Mouse (Mus musculus) intestine, embryonic 15.5 days (tissue): Measurements from ENCODE around the gene Klc4. TPM values are rescaled to one million over a fixed set of nuclear protein-coding genes. Genes with fewer than 3 reads are reported as not detected.

ENCODE experiments used
- ATAC-seq: fragments of 200-750 bp; cut with Nextera tagmentation; 2 replicates; pipeline ENCODE4 v1.8.0; 2017; ENCODE audit warnings: moderate TSS enrichment, moderate library complexity
- H3K27ac ChIP-seq: fragments of 300-500 bp; sonication (generic); 2 replicates; pipeline ENCODE4 v1.5.1; 2015; ENCODE audit warnings: mild to moderate bottlenecking, inconsistent platforms
- H3K27me3 ChIP-seq: fragments of 300-500 bp; sonication (generic); replicated peaks from 2 replicates; pipeline ENCODE4 v1.6.1; 2015; ENCODE audit warnings: inconsistent platforms
- H3K36me3 ChIP-seq: fragments of 300-500 bp; sonication (generic); 2 replicates; pipeline ENCODE4 v1.6.1; 2015; ENCODE audit warnings: inconsistent platforms
- H3K4me1 ChIP-seq: fragments of 300-500 bp; sonication (generic); replicated peaks from 2 replicates; pipeline ENCODE4 v1.6.1; 2015; ENCODE audit warnings: inconsistent platforms
- H3K4me2 ChIP-seq: fragments of 300-500 bp; sonication (generic); replicated peaks from 2 replicates; pipeline ENCODE4 v1.6.1; 2015; ENCODE audit warnings: mild to moderate bottlenecking, inconsistent platforms
- H3K4me3 ChIP-seq: fragments of 300-500 bp; sonication (generic); replicated peaks from 2 replicates; pipeline ENCODE4 v1.5.1; 2015; ENCODE audit warnings: inconsistent platforms
- H3K9ac ChIP-seq: fragments of 300-500 bp; sonication (generic); 2 replicates; pipeline ENCODE4 v1.6.1; 2015; ENCODE audit warnings: inconsistent platforms
- H3K9me3 ChIP-seq: fragments of 300-500 bp; sonication (generic); 2 replicates; pipeline ENCODE4 v1.6.1; 2016; ENCODE audit warnings: inconsistent platforms
- WGBS: fragments of 180-500 bp; shearing (Covaris S2); methylation state at CpG from one replicate; pipeline ENCODE4 v1.1.7; 2015; 5-methylcytosine and 5-hydroxymethylcytosine counted together
- polyA plus RNA-seq: library from polyadenylated mRNA; unstranded; fragments of >200 nt; fragmentation: Nextera tagmentation; extraction: Ambion mirVana; gene quantifications from 2 replicates; pipeline ENCODE4 v1.2.1, GENCODE M21; 2015

The Klc4 gene
- polyA plus RNA-seq, 1 experiment from 2014 or later, result 64.6 TPM

- peaks cover 36% of the 10 kb centered on the region for H3K4me1 ChIP-seq
- H3K36me3 ChIP-seq, result peaks cover 32% of the 10 kb centered on the region
- no peaks in the 10 kb centered on the region for H3K27me3 ChIP-seq
- H3K9me3 ChIP-seq, result no peaks in the 10 kb centered on the region
- no peak for ATAC-seq
- H3K4me3 ChIP-seq, result peak within 1 kb of the TSS; percentile 89
- H3K4me2 ChIP-seq, result peak within 1 kb of the TSS; percentile 71
- WGBS, result 82% methylated on average over 8 of the region's 9 CpGs
- no peak within 1 kb of the TSS; the same call in 1 of the 2 replicates for H3K27ac ChIP-seq
- peak within 1 kb of the TSS; percentile 76 for H3K9ac ChIP-seq
Measured at GRCm38 (mm10) chr17:46678416-46678815, 32.6 kb upstream of the Klc4 start, which contains the start of gene Mea1. Gene Mea1 (plus strand): TSS chr17:46678793.

DNA sequence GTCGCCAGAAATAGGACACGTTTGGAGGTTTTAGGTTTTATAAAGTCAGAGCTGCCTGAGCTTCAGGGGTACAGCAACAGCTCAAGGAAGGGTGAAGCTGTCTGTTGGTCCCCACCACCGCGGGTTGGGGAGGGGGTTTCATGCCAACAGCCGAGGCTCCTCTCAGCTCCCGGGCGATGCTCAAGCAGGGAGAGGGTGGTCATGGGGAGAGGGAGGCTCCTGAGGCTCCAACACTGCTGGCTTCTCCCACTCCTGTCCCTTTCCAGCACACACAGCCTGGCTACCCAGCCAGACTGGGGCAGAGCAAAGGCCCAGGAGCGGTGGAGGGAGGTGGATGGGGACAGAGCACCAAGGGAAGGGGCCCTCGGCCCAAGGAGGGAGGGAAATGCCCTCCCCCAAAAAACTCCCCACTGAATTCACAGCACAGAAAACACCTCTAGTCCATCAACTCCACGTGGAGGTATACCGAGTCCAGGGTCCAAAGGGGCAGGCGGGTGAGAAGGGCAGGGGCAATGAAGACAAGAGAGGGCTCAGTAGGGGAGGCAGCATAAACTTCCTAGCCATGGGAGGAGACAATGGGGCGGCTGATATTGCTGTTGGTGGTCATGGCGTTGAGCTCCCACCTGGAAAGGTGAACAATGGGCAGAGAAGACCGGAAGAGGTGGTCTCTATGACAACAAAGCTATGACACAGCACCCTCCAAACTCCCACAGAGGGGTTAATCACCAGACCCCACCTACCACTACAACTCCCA, 28.9 kb upstream of the Klc4 start:
- Histone ChIP-seq H3K27me3 (no peaks in the 10 kb centered on the region), H3K4me3 (peak overlapping the region; percentile 77), H3K9ac (peak overlapping the region; percentile 45), H3K27ac (peak overlapping the region; percentile 62), H3K4me1 (peaks cover 34% of the 10 kb centered on the region), H3K9me3 (no peaks in the 10 kb centered on the region), H3K36me3 (peaks cover 38% of the 10 kb centered on the region), H3K4me2 (peak overlapping the region; percentile 76)
- WGBS, result 25% methylated on average over 15 of the region's 15 CpGs
- peak; percentile 44 for ATAC-seq

DNA sequence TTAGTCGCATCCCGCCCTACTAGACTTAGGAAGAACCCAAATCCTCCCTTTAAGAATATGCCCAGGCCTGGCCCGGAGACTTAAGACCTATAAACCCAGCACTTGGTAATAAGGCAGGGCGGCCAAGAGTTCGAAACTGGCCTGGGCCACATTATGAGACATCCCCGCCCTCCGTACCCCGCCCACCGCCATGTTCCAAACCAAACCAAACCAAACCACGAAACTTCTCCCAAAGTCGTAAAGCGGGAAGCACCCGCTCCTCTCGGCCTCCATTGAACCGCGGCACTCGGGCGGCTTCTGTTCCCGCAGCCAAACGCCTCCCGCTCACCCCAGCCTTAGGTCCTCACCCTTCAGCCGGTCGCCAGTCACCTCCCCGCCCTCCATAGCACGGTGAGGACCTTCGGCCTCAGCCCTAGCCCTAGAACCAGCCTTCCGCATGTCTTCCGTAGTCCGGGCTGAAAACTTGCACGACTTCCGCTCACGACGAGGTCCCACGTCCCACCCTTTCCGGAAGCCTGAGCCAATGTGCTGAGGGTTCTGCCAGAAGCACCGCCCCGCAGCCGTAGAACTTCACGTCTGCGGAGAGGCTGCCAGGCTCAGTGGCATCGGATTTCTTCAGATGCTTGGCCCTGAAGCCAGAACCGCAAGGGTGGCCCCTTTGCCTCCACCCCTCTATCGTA, 28.2 kb upstream of the Klc4 start, which contains the start of gene Rrp36:
Gene Rrp36, minus strand, starts transcription at position 503 of the 680 bp plus-strand sequence.
- peaks cover 44% of the 10 kb centered on the region for H3K36me3 ChIP-seq
- WGBS, result under 1% methylated on average over 43 of the region's 43 CpGs
- no peaks in the 10 kb centered on the region for H3K27me3 ChIP-seq
- peak within 1 kb of the TSS; percentile 87 for H3K9ac ChIP-seq
- H3K4me2 ChIP-seq, result peak within 1 kb of the TSS; percentile 76
- peak; percentile 95 for ATAC-seq
- H3K4me1 ChIP-seq, result peaks cover 27% of the 10 kb centered on the region
- peak within 1 kb of the TSS; percentile 62 for H3K27ac ChIP-seq
- peak within 1 kb of the TSS; percentile 77 for H3K4me3 ChIP-seq
- no peaks in the 10 kb centered on the region for H3K9me3 ChIP-seq

- ATAC-seq, result no peak
- Histone ChIP-seq H3K4me1 (peaks cover 15% of the 10 kb centered on the region), H3K4me3 (no peak overlapping the region), H3K27ac (no peak overlapping the region), H3K36me3 (peaks cover 36% of the 10 kb centered on the region), H3K4me2 (no peak overlapping the region), H3K9ac (no peak overlapping the region), H3K27me3 (no peaks in the 10 kb centered on the region), H3K9me3 (no peaks in the 10 kb centered on the region)
- 96% methylated on average over 10 of the region's 10 CpGs for WGBS
Measured at GRCm38 (mm10) chr17:46669911-46670310, 24.1 kb upstream of the Klc4 start.

- H3K9ac ChIP-seq, result no peak overlapping the region
- H3K27ac ChIP-seq, result no peak overlapping the region
- no peak for ATAC-seq
- H3K27me3 ChIP-seq, result no peaks in the 10 kb centered on the region
- 0 out of 2 replicates have a peak, but pooled peaks cover 1% of the 10 kb centered on the region for H3K4me1 ChIP-seq
- no peak overlapping the region for H3K4me2 ChIP-seq
- WGBS, result 92% methylated on average over 16 of the region's 16 CpGs
- no peak overlapping the region for H3K4me3 ChIP-seq
- peaks cover 51% of the 10 kb centered on the region for H3K36me3 ChIP-seq
- H3K9me3 ChIP-seq, result no peaks in the 10 kb centered on the region
Measured at GRCm38 (mm10) chr17:46667712-46668111, 21.9 kb upstream of the Klc4 start.

GRCm38 (mm10) chr17:46662730-46663129, 16.9 kb upstream of the Klc4 start:
- WGBS, result 88% methylated on average over 5 of the region's 5 CpGs
- Histone ChIP-seq H3K36me3 (peaks cover 72% of the 10 kb centered on the region), H3K4me3 (no peak overlapping the region), H3K4me2 (no peak overlapping the region), H3K9me3 (no peaks in the 10 kb centered on the region), H3K27ac (no peak overlapping the region), H3K4me1 (no peaks in the 10 kb centered on the region), H3K9ac (no peak overlapping the region), H3K27me3 (no peaks in the 10 kb centered on the region)
- no peak for ATAC-seq

- 83% methylated on average over 12 of the region's 12 CpGs for WGBS
- peaks cover 75% of the 10 kb centered on the region for H3K36me3 ChIP-seq
- no peak for ATAC-seq
- no peak overlapping the region for H3K9ac ChIP-seq
- no peak overlapping the region for H3K4me3 ChIP-seq
- no peaks in the 10 kb centered on the region for H3K4me1 ChIP-seq
- H3K27me3 ChIP-seq, result no peaks in the 10 kb centered on the region
- H3K27ac ChIP-seq, result no peak overlapping the region
- no peaks in the 10 kb centered on the region for H3K9me3 ChIP-seq
- H3K4me2 ChIP-seq, result no peak overlapping the region
Measured at GRCm38 (mm10) chr17:46661981-46662380, 16.2 kb upstream of the Klc4 start.

DNA sequence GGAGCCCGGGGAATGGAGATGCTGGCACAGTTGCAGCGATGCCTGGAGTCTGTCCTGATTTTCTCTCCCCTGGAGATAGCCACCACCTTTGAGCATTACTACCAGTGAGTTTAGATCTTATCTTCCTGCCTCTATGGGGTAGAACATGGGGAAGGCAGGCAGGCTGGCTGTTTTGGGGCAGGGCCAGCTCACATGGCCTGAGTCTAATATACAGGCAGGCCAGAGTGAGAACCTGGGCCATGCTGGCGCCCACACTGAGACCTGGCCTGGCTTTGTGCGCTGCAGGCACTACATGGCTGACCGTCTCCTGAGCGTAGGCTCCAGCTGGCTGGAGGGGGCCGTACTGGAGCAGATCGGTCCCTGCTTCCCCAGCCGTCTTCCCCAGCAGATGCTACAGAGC, 15.5 kb upstream of the Klc4 start:
- WGBS, result 97% methylated on average over 9 of the region's 9 CpGs
- ATAC-seq, result no peak
- no peak overlapping the region for H3K27ac ChIP-seq
- no peaks in the 10 kb centered on the region for H3K9me3 ChIP-seq
- H3K9ac ChIP-seq, result no peak overlapping the region
- H3K36me3 ChIP-seq, result peaks cover 72% of the 10 kb centered on the region
- H3K4me3 ChIP-seq, result no peak overlapping the region
- H3K27me3 ChIP-seq, result no peaks in the 10 kb centered on the region
- H3K4me2 ChIP-seq, result no peak overlapping the region
- H3K4me1 ChIP-seq, result no peaks in the 10 kb centered on the region

- H3K27ac ChIP-seq, result no peak overlapping the region
- ATAC-seq, result no peak
- 74% methylated on average over 6 of the region's 6 CpGs for WGBS
- no peaks in the 10 kb centered on the region for H3K27me3 ChIP-seq
- H3K9me3 ChIP-seq, result no peaks in the 10 kb centered on the region
- H3K4me3 ChIP-seq, result no peak overlapping the region
- H3K4me1 ChIP-seq, result peaks cover 18% of the 10 kb centered on the region
- peaks cover 64% of the 10 kb centered on the region for H3K36me3 ChIP-seq
- H3K9ac ChIP-seq, result no peak overlapping the region
- H3K4me2 ChIP-seq, result no peak overlapping the region
Measured at GRCm38 (mm10) chr17:46656054-46656453, 10.2 kb upstream of the Klc4 start.

- Histone ChIP-seq H3K9ac (peak overlapping the region; percentile 92), H3K27me3 (no peaks in the 10 kb centered on the region), H3K4me1 (peaks cover 29% of the 10 kb centered on the region), H3K27ac (no peak overlapping the region), H3K9me3 (no peaks in the 10 kb centered on the region), H3K4me2 (peak overlapping the region; percentile 74), H3K36me3 (peaks cover 35% of the 10 kb centered on the region), H3K4me3 (peak overlapping the region; percentile 76)
- 63% methylated on average over 20 of the region's 20 CpGs for WGBS
- ATAC-seq, result no peak
Measured at GRCm38 (mm10) chr17:46651755-46652547, 6.1 kb upstream of the Klc4 start.

- Histone ChIP-seq H3K36me3 (peaks cover 33% of the 10 kb centered on the region), H3K9ac (peak overlapping the region; percentile 92), H3K4me3 (peak overlapping the region; percentile 76), H3K4me2 (peak overlapping the region; percentile 74), H3K4me1 (peaks cover 33% of the 10 kb centered on the region), H3K27me3 (no peaks in the 10 kb centered on the region), H3K27ac (peak overlapping the region; percentile 97), H3K9me3 (no peaks in the 10 kb centered on the region)
- WGBS, result 69% methylated on average over 17 of the region's 17 CpGs
- no peak for ATAC-seq
Measured at GRCm38 (mm10) chr17:46651292-46651691, 5.5 kb upstream of the Klc4 start.
